Mouse (Mus musculus): ENCODE data around the gene Acvr1. TPM values are rescaled to one million over a fixed set of nuclear protein-coding genes. Genes with fewer than 3 reads are reported as not detected.

Acvr1 gene
- polyA plus RNA-seq (2015; fragmentation: Illumina TruSeq; extraction: RNeasy Lipid Tissue Mini Kit (QIAGEN cat#74804); ENCODE audit: insufficient read depth, low replicate concordance) = 6.7 TPM

DNA sequence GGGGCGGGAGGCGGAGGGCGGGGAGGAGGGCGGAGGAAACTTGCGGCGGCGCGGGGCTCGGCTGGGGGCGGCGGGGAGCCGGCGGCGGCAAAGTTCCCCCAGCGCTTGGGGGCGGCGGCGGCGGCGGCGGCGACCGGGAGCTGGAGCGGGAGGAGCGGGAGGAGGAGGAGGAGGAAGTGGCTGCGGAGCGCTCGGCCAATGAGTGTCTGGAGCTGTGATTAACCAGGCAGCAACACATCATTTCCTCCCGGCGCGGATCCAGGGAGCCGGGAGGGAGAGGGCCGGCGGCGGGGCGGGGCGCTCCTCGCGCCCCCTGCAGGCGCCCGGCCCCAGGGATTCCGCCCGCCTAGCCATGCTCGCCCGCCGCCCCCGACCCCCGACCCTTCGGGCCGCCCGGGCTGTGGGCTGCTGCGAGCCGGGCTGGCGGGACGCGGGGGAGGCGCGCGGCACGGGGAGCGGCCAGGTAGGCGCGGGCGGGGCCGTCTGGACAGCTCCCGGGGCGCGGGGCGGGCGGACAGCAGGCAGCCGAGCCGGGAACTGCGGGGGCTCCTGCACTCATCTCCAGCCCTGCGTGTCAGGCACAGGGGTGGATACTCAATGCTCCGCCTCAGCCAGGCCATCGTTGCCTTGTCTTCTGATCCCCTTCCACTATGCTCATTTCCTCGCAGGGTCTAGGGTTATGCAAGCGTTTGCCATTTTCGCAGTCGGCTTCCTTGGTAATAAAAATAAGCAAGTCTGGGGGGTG, at the start of gene Acvr1, which contains the start of gene Upp2:
Acvr1 (minus strand) TSS at position 92 of the 745 bp plus-strand sequence.
Upp2 (plus strand) TSS at position 233 of the 745 bp plus-strand sequence.

DNA sequence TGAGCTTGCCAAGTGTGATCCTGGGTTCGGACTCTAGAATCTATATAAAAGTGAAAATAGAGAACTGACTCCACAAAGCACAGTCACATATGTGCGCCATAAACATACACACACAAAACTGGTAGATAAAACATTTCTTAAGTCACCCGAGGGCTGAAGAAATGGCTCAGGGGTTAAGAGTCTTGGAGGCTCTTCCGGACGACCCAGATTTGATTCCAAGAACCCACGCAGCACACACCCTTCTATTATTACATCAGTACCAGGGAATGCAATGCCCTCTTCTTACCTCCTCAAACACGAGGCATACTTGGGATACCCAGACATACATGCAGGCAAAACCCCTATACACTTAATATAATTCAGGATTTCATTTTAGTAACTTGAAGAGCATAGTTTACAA, 97.1 kb downstream of the Acvr1 start, which contains the start of gene Gm17409:
Gm17409 (plus strand) TSS at position 301 of the 400 bp plus-strand sequence.

GRCm38 (mm10) chr2:58357414-58358131, 209.4 kb downstream of the Acvr1 start, which contains the start of gene Acvr1c:
Acvr1c (minus strand) TSS chr2:58357895.

Other genes with a start within 250 kb of the Acvr1 start
- gene Acvr1c, start 209.3 kb downstream of the Acvr1 start, polyA plus RNA-seq (2015; fragmentation: Illumina TruSeq; extraction: RNeasy Lipid Tissue Mini Kit (QIAGEN cat#74804); ENCODE audit: insufficient read depth, low replicate concordance) = 0.44 TPM
- not detected for gene Gm17409, start 97.0 kb downstream of the Acvr1 start, polyA plus RNA-seq (2015; fragmentation: Illumina TruSeq; extraction: RNeasy Lipid Tissue Mini Kit (QIAGEN cat#74804); ENCODE audit: insufficient read depth, low replicate concordance)
- 0.93 TPM for gene Upp2, start 141 bp upstream of the Acvr1 start, polyA plus RNA-seq (2015; fragmentation: Illumina TruSeq; extraction: RNeasy Lipid Tissue Mini Kit (QIAGEN cat#74804); ENCODE audit: insufficient read depth, low replicate concordance)